Mouse (Mus musculus) central nervous system, embryonic 14 days (tissue): Measurements from ENCODE around the gene Snx14. TPM values are rescaled to one million over a fixed set of nuclear protein-coding genes. Genes with fewer than 3 reads are reported as not detected.

ENCODE experiments used
- polyA plus RNA-seq: library from polyadenylated mRNA; depleted of rRNA; stranded (reverse); fragments of >200 nt; gene quantifications from 2 replicates; pipeline ENCODE4 v1.2.3, GENCODE M21; 2012; rRNA removed

Gene Snx14
- 32.3 and 37.0 TPM in 2 replicates for polyA plus RNA-seq

GRCm38 (mm10) chr9:88438555-88439237, at the start of gene Snx14:
Snx14 (minus strand) TSS chr9:88438958.

GRCm38 (mm10) chr9:88482230-88482828, 43.6 kb upstream of the Snx14 start, which contains the start of gene Syncrip:
Syncrip (minus strand) TSS chr9:88482574.

GRCm38 (mm10) chr9:88326930-88327901, 111.5 kb downstream of the Snx14 start, which contains the start of gene Nt5e:
Nt5e (plus strand) TSS chr9:88327197.

Other genes with a start within 250 kb of the Snx14 start
- gene Nt5e, start 111.8 kb downstream of the Snx14 start, polyA plus RNA-seq, result 1.0 and 4.2 TPM in 2 replicates
- 1.3 and 2.4 TPM in 2 replicates for gene Gm20537, start 17.7 kb upstream of the Snx14 start, polyA plus RNA-seq
- gene Syncrip, start 43.6 kb upstream of the Snx14 start, polyA plus RNA-seq, result 50.4 and 56.1 TPM in 2 replicates
- 12.0 and 13.3 TPM in 2 replicates for gene Zfp949, start 109.1 kb upstream of the Snx14 start, polyA plus RNA-seq
- gene Trim43a, start 141.9 kb upstream of the Snx14 start, polyA plus RNA-seq, result 0.07 and 0.13 TPM in 2 replicates